Mouse (Mus musculus): Measurements from ENCODE around the gene Spats2l.
A peak's percentile ranks its signal among the peaks of the same experiment; 100 is the strongest.

Spats2l gene

DNA sequence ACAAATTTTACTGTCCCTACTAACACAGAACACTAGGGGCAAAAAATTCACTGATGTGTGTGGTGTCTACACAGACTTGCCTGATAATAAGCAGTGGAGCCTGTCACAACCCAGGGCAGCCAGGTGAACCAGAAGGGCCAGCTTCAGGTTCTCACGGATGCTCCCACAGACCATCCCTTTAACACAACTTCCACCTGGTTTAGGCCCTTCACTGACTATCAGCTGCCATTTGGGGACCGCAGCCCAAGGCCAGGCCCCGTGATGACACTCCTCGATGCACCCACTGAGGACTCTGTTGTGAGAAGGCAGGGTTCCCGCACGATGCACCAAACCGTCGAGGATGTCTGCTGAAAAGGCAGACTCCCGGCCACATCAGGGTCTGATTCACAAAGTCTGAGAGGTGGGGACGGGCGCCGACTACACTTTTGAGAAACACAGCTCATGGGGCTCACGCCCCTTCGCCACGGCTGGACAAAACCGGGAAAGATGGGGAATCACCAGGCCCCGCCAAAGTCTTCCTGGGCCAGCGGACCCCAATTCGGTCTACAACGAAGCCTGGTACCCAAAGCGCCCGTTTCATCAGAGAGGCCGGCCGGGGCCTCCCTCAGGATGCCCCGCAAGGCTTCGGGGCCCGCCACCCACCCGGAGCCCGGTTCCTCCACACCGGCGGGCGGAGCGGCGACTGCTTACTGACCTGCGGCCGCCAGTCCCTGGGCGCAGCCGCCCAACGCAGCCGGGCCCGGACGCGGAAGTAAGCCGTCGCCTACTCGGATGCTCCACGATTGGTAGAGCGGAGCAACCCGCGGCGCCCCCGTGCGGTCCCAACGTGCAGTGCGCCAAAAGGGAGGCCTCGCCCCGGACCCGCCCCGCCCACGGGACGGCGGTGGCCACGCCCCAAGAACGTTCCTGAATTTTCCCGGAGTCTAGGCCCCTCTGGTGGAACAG, 195.6 kb downstream of the Spats2l start:
- peak; percentile 95 to 96 for DNase-seq (ENCODE audit: low spot score in 2 of 2)

DNA sequence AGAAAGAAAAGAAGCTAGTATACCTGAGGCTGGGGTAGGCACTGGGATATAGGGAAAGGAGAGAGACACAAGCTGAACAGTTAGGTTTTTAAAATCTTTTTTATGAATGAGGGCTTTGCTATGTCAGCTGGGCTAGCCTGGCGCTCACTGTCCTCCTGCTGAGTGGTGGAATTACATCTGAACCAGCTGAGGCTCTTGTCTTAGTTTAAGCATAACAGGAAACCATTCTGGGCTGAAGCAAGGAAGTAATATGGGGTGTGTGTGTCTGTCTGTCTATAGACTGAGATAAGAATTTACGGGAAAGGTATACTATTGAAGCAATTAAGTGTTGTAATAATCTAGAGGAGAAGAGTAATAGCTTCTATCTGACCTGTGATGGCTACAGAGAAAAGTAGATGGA, 197.6 kb downstream of the Spats2l start:
- no peak for DNase-seq (ENCODE audit: low spot score in 2 of 2)

- no peak for DNase-seq (ENCODE audit: low spot score in 2 of 2)
Measured at GRCm38 (mm10) chr1:57976860-57977259, 202.9 kb downstream of the Spats2l start.

DNA sequence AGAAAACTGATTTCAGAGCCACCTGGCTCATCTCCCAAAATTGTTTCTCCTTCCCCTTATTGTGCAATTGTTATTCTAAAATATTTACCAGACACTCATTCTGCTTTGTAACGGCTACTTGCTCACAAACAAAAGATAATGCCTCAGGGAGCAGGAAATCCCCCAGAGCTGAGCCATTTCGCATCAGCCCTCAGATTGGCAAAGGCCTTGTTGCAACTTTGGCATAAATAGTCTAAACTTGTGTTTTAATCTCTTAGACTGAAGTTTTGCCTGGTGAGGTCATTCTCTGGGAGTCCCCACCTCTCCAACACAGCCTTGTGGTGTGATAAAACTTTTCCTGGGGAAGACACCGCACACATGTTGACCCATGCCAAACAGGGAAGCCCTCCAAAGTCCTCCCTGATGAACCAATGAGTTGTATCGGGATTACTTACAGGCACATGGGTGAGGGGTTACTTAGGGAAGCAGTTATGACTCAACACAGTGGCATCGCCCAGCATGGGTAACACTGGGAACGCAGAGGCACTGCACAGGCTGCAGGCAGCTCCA, 215.2 kb downstream of the Spats2l start:
- no peak for DNase-seq (ENCODE audit: low spot score in 2 of 2)

GRCm38 (mm10) chr1:57991277-57991676, 217.3 kb downstream of the Spats2l start:
- no peak for DNase-seq (ENCODE audit: low spot score in 2 of 2)

- DNase-seq (ENCODE audit: low spot score in 2 of 2) = peak; percentile 85 to 90
Measured at GRCm38 (mm10) chr1:57995432-57996132, 221.6 kb downstream of the Spats2l start, which contains the start of gene Sgo2a. TSS of gene Sgo2a (plus strand) at chr1:57995971.

- DNase-seq (ENCODE audit: low spot score in 2 of 2) = no peak
Measured at GRCm38 (mm10) chr1:57996133-57996615, 222.2 kb downstream of the Spats2l start.
